Mouse (Mus musculus) G1E (cell line): ENCODE data around the gene Barx2. TPM values are rescaled to one million over a fixed set of nuclear protein-coding genes. Genes with fewer than 3 reads are reported as not detected.

Experiments
- ATAC-seq: 2 replicates; pipeline ENCODE4 v1.8.0; 2016; ENCODE audit warnings: mild to moderate bottlenecking; ENCODE audit not compliant: insufficient number of reproducible peaks, poor library complexity, low FRiP score, severe bottlenecking; ENCODE audit errors: extremely low read depth
- DNase-seq: peaks from one replicate; pipeline ENCODE4 v3.0.0; 2012; ENCODE audit warnings: low spot score
- H3K27me3 ChIP-seq: 2 replicates; pipeline ENCODE4 v1.6.1; 2012; ENCODE audit warnings: mild to moderate bottlenecking, low read length, inconsistent platforms; ENCODE audit not compliant: insufficient read depth
- H3K36me3 ChIP-seq: replicated peaks from 2 replicates; pipeline ENCODE3; 2012; ENCODE audit warnings: mild to moderate bottlenecking, inconsistent platforms
- H3K4me1 ChIP-seq: 2 replicates; pipeline ENCODE4 v1.6.1; 2012; ENCODE audit warnings: low read depth, low read length, inconsistent platforms, mixed read lengths; ENCODE audit not compliant: insufficient read depth
- H3K4me3 ChIP-seq: 2 replicates; pipeline ENCODE4 v1.5.1; 2012; ENCODE audit warnings: low read depth, mild to moderate bottlenecking, inconsistent platforms, low read length, moderate library complexity, mixed read lengths
- H3K9me3 ChIP-seq: replicated peaks from 2 replicates; pipeline ENCODE4 v1.6.1; 2012; ENCODE audit warnings: inconsistent platforms
- CTCF ChIP-seq: IDR thresholded peaks from 2 replicates; pipeline ENCODE4 v1.5.1; 2012; ENCODE audit warnings: low read depth, low read length, inconsistent platforms, mixed read lengths
- GATA1 ChIP-seq: IDR thresholded peaks from 2 replicates; pipeline ENCODE4 v1.6.1; 2012; ENCODE audit warnings: borderline replicate concordance, low read length, inconsistent platforms, mixed read lengths
- GATA2 ChIP-seq: IDR thresholded peaks from 2 replicates; pipeline ENCODE4 v1.6.1; 2012; ENCODE audit warnings: low read depth, low read length, inconsistent platforms, borderline replicate concordance
- POLR2AphosphoS5 ChIP-seq: IDR thresholded peaks from 2 replicates; pipeline ENCODE4 v1.6.1; 2012; ENCODE audit warnings: low read depth, low read length, inconsistent platforms; ENCODE audit not compliant: insufficient replicate concordance
- TAL1 ChIP-seq: conservative IDR thresholded peaks from 2 replicates; pipeline ENCODE4 v1.6.1; 2012; ENCODE audit warnings: low read depth, low read length, inconsistent platforms, mixed read lengths
- polyA plus RNA-seq: library from polyadenylated mRNA; stranded (reverse); fragments of >175 nt; gene quantifications from 2 replicates; pipeline ENCODE4 v1.2.3, GENCODE M21; 2012
- total RNA-seq, 2 experiments: library from RNA; stranded (forward) in 1 of 2; stranded (reverse) in 1 of 2; fragments of 200-1000 nt in 1 of 2; fragments of >200 nt in 1 of 2; fragmentation: Nextera tagmentation in 1 of 2; gene quantifications; 2 replicates each; pipeline ENCODE4 v1.2.3; 2014 to 2017

Barx2 gene
- total and polyA plus RNA-seq, 3 experiments: 0.05 TPM; not detected in 2

DNA sequence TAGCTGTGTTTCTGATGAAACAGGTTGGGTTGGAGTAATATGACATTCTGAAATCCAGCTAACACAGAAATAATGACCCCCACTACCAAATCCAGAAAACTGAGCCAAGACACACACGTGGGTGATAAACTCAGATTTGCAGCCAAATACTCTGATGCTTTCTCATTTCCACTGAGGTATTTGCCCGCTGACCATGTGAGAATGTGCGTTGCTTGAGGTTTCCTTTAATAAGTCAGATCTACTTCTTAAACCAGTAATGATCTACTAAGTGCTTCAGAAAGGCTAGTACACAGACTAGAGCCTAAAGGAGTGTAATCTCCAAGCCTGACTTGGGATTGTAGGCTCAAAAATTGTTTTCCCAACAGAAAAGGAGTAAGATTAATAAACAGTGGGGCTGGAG lies 39.0 kb downstream of the Barx2 start:
- H3K36me3 ChIP-seq: no peaks in the 10 kb centered on the region
- H3K27me3 ChIP-seq: no peaks in the 10 kb centered on the region
- DNase-seq (no peak), ATAC-seq (no peak)
- TF ChIP-seq GATA1 (no peak), GATA2 (no peak), TAL1 (no peak), CTCF (no peak), POLR2AphosphoS5 (no peak)
- H3K4me1 ChIP-seq: no peaks in the 10 kb centered on the region
- H3K9me3 ChIP-seq: 0 out of 2 replicates have a peak, but pooled peaks cover 2% of the 10 kb centered on the region
- H3K4me3 ChIP-seq: no peak overlapping the region

DNA sequence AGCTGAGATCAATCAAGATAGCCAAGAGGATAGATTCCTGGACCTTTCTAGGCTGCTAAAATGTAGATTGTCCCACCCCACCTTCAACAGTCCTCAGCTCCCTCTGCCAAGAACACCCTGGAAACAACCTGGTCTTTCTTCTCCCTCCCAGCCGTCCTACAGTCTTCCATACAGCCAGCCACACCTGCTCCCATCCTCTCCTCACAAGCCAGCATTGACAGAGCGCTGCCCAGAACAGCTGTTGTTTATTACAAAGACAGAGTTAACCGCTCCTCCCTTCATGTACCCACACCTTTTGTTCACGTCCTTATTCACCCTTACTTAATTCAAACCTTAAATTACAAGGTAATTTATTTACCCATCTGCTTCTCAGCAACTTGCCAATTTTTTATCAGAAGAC lies 41.9 kb downstream of the Barx2 start:
- Histone ChIP-seq H3K4me1 (no peaks in the 10 kb centered on the region), H3K36me3 (no peaks in the 10 kb centered on the region), H3K4me3 (no peak overlapping the region), H3K27me3 (no peaks in the 10 kb centered on the region), H3K9me3 (0 out of 2 replicates have a peak, but pooled peaks cover 2% of the 10 kb centered on the region)
- ATAC-seq (no peak), DNase-seq (no peak)
- no peak for TF ChIP-seq TAL1
- no peak for TF ChIP-seq GATA1
- no peak for TF ChIP-seq GATA2
- TF ChIP-seq CTCF: no peak
- no peak for TF ChIP-seq POLR2AphosphoS5

DNA sequence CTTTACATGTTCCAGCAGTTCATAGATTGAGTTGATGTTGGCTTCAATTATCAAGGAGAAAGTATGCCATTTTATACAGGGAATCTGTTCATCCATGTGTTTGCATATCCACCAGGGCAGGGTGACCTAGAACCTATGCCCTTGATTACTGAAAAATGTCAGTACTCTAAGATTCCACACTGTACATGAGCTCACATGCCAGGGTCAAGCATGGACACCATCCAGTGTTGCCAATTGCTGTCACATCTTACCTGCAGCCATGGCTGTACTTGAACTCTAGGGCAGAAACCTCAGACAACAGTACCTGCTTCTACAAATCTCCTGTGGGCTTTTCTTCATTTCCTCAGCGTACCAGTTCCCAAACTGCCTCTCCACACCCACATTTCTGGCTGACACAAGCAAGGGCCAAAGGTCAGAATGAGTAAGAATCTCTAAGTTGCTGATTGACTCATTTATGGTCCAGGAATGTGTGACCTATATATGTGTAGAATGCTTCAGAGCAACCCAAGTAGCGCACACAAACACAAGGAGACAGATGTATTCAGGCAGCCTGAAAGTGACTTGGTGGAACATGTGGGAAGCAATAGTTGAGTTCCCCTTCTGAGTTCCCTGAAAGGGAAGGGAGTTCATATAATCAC lies 44.3 kb downstream of the Barx2 start:
- no peaks in the 10 kb centered on the region for H3K27me3 ChIP-seq
- DNase-seq: no peak
- 0 out of 2 replicates have a peak, but pooled peaks cover 2% of the 10 kb centered on the region for H3K9me3 ChIP-seq
- H3K4me3 ChIP-seq: no peak overlapping the region
- ATAC-seq: no peak
- TF ChIP-seq GATA2 (no peak), GATA1 (no peak), TAL1 (no peak), POLR2AphosphoS5 (no peak), CTCF (no peak)
- no peaks in the 10 kb centered on the region for H3K4me1 ChIP-seq
- H3K36me3 ChIP-seq: no peaks in the 10 kb centered on the region

DNA sequence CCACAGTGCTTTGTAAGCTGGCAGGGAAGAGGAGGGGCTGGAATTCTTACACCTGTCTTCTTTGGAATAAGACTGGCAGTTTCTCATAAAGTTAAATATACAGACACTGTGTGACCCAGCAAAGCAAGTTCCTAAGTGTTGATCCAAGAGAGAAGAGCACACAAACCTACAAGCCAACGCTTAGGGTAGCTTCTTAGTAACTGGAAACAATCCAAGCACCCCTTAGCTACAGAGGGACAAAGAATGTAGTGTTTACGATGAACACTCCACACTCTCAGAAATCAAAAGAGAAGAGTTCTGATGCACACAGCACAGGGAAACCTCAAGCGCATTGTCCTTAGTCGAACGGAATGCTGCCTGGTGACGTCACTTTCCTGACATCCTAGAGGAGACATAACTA lies 49.4 kb downstream of the Barx2 start:
- Histone ChIP-seq H3K36me3 (no peaks in the 10 kb centered on the region), H3K4me3 (no peak overlapping the region), H3K4me1 (no peaks in the 10 kb centered on the region), H3K27me3 (no peaks in the 10 kb centered on the region; the same call in 1 of the 2 replicates), H3K9me3 (no peaks in the 10 kb centered on the region; the same call in 1 of the 2 replicates)
- no peak for ATAC-seq
- TF ChIP-seq CTCF (no peak), TAL1 (no peak), GATA2 (no peak), GATA1 (no peak), POLR2AphosphoS5 (no peak)
- no peak for DNase-seq

- Histone ChIP-seq H3K4me1 (no peaks in the 10 kb centered on the region), H3K4me3 (no peak overlapping the region), H3K27me3 (no peaks in the 10 kb centered on the region; the same call in 1 of the 2 replicates), H3K36me3 (no peaks in the 10 kb centered on the region), H3K9me3 (peaks cover 11% of the 10 kb centered on the region; the same call in 1 of the 2 replicates)
- DNase-seq (no peak), ATAC-seq (no peak)
- no peak for TF ChIP-seq GATA2
- TF ChIP-seq GATA1: no peak
- TF ChIP-seq POLR2AphosphoS5: no peak
- no peak for TF ChIP-seq TAL1
- no peak for TF ChIP-seq CTCF
Observed at GRCm38 (mm10) chr9:31859446-31859845, 53.8 kb downstream of the Barx2 start.

DNA sequence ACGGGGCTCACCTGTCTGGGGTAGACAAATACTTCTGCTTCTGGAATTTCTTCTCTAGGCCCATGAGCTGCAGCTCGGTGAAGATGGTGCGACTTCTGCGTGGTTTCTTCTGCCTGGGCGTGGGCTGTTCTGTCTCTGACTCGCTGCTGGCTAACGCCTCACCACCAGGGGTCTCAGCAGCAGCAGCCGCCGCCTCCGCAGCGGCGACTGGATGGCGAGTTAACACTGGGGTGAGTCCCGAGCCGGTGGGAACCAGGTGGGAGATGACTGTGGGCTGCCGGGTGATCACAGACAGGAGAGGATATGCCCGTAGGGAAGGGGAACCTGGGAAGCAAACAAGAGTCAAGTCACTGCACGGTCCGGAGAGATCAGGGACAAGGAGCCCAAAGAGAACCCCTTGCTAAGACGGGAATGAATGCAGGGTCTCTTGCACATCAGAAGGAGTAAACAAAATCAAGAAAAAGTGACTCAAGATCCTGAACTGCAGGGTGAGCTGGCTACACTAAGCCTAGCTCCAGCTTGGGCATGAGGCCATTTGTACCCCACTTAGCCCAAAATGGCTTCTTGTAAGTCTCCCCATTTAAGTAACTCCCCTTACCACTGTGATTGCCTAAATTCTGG lies 54.4 kb downstream of the Barx2 start:
- Histone ChIP-seq H3K36me3 (no peaks in the 10 kb centered on the region), H3K4me1 (no peaks in the 10 kb centered on the region), H3K27me3 (no peaks in the 10 kb centered on the region; the same call in 1 of the 2 replicates), H3K4me3 (no peak overlapping the region), H3K9me3 (peaks cover 14% of the 10 kb centered on the region)
- DNase-seq (no peak), ATAC-seq (no peak)
- TF ChIP-seq CTCF: no peak
- no peak for TF ChIP-seq POLR2AphosphoS5
- no peak for TF ChIP-seq TAL1
- no peak for TF ChIP-seq GATA2
- no peak for TF ChIP-seq GATA1
